Mouse (Mus musculus) stomach, adult 2 months (tissue): ENCODE data around the gene Gm3005. TPM values are rescaled to one million over a fixed set of nuclear protein-coding genes. Genes with fewer than 3 reads are reported as not detected.

Source experiments
- polyA plus RNA-seq: library from polyadenylated mRNA; depleted of rRNA; stranded (reverse); fragments of >200 nt; gene quantifications from 2 replicates; pipeline ENCODE4 v1.2.3, GENCODE M21; 2012; rRNA removed

Gene Gm3005
- polyA plus RNA-seq: 0.10 TPM in 1 of 2 replicates, not detected in the other

GRCm38 (mm10) chr14:3427803-3428202, at the start of gene Gm3005:
Gene Gm3005, plus strand, starts transcription at chr14:3428103.

GRCm38 (mm10) chr14:3394793-3395192, 33.1 kb upstream of the Gm3005 start, which contains the start of gene Gm10413:
Gene Gm10413, plus strand, starts transcription at chr14:3395093.

GRCm38 (mm10) chr14:3412314-3412713, 15.6 kb upstream of the Gm3005 start, which contains the start of gene Gm10409:
Gene Gm10409, plus strand, starts transcription at chr14:3412614.

GRCm38 (mm10) chr14:3449079-3449478, 21.2 kb downstream of the Gm3005 start, which contains the start of gene Gm10408:
Gene Gm10408, plus strand, starts transcription at chr14:3449379.

GRCm38 (mm10) chr14:3634212-3634611, 206.3 kb downstream of the Gm3005 start, which contains the start of gene Gm3012:
Gene Gm3012, plus strand, starts transcription at chr14:3634512.

Other genes starting within 250 kb of the Gm3005 start
- gene Gm5795, start 239.8 kb upstream of the Gm3005 start, polyA plus RNA-seq: not detected in 2 replicates
- 0.05 TPM in 1 of 2 replicates, not detected in the other for gene D830030K20Rik, start 219.6 kb upstream of the Gm3005 start, polyA plus RNA-seq
- gene Gm2956, start 95.5 kb upstream of the Gm3005 start, polyA plus RNA-seq: not detected in 2 replicates
- gene Gm10413, start 33.0 kb upstream of the Gm3005 start, polyA plus RNA-seq: not detected in 2 replicates
- gene Gm10409, start 15.5 kb upstream of the Gm3005 start, polyA plus RNA-seq: not detected in 2 replicates
- not detected in 2 replicates for gene Gm10408, start 21.3 kb downstream of the Gm3005 start, polyA plus RNA-seq
- not detected in 2 replicates for gene Gm3012, start 206.4 kb downstream of the Gm3005 start, polyA plus RNA-seq
- gene Gm3020, start 223.9 kb downstream of the Gm3005 start, polyA plus RNA-seq: not detected in 2 replicates